Mouse (Mus musculus) small intestine, adult 2 months (tissue): ENCODE data around the gene Uba5.

Source experiments
- CTCF ChIP-seq: fragments of 200-500 bp; IDR thresholded peaks from 2 replicates; pipeline ENCODE4 v1.5.1; 2012; ENCODE audit warnings: low read depth, mild to moderate bottlenecking, control low read depth, inconsistent platforms, low read length, moderate library complexity, mixed read lengths; ENCODE audit not compliant: insufficient replicate concordance, insufficient read length; ENCODE audit errors: extremely low read depth
- POLR2A ChIP-seq: fragments of 200-500 bp; IDR thresholded peaks from 2 replicates; pipeline ENCODE4 v1.6.1; 2012; ENCODE audit warnings: low read depth, mild to moderate bottlenecking, control low read depth, inconsistent platforms, low read length, moderate library complexity

DNA sequence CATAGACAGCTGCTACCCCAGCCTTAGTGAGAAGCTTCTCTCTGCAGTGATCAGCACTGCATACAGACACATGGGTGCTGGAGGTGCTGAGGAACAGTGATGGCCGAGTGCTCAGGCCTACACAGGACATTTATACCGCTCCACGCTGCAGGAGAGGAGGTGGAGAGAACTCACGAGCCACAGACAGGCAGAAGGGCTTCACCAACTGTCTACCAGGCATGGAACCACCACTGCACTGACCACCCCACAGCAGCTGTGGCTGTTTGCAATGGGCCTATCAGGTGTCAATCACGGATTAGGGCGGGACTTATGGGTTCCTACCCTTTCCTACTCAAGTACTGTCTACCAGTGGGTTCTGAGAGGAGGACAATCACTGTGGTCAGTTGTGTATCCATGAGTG is 11.9 kb downstream of the Uba5 start:
- TF ChIP-seq CTCF, result no peak
- TF ChIP-seq POLR2A, result no peak
